Mouse (Mus musculus) induced T-regulatory cell, adult 2 months (primary cell): ENCODE data around the gene Zfp619.
"Not testable (repeated sequence)": the region's sequence is repeated elsewhere in the genome, so short reads cannot be mapped to it uniquely, and the experiment has no call there.

Experiments used
- DNase-seq: peaks from one replicate; pipeline ENCODE4 v3.0.0-alpha.2; 2012; ENCODE audit warnings: low read depth

The Zfp619 gene

GRCm38 (mm10) chr7:39589044-39589443, 71.5 kb downstream of the Zfp619 start:
- not testable (repeated sequence) for DNase-seq
